Mouse (Mus musculus): ENCODE data around the gene Man1c1.

GRCm38 (mm10) chr4:134519281-134519680 is 184.8 kb downstream of the Man1c1 start:
- TF ChIP-seq CTCF (IDR thresholded peaks at IDR 0.05; ENCODE audit: borderline replicate concordance, extremely low read depth, insufficient read depth, insufficient read length) (no peak), POLR2A (IDR thresholded peaks at IDR 0.05; ENCODE audit: borderline replicate concordance, extremely low read depth, insufficient read depth, insufficient read length, poor library complexity, severe bottlenecking) (no peak)

All from brain, embryonic 14.5 days (tissue).